Mouse (Mus musculus): ENCODE results near the gene Smdt1.
A peak's percentile ranks its signal among the peaks of the same experiment; 100 is the strongest.
"Not testable (repeated sequence)": the region's sequence is repeated elsewhere in the genome, so short reads cannot be mapped to it uniquely, and the experiment has no call there.

Gene Smdt1

DNA sequence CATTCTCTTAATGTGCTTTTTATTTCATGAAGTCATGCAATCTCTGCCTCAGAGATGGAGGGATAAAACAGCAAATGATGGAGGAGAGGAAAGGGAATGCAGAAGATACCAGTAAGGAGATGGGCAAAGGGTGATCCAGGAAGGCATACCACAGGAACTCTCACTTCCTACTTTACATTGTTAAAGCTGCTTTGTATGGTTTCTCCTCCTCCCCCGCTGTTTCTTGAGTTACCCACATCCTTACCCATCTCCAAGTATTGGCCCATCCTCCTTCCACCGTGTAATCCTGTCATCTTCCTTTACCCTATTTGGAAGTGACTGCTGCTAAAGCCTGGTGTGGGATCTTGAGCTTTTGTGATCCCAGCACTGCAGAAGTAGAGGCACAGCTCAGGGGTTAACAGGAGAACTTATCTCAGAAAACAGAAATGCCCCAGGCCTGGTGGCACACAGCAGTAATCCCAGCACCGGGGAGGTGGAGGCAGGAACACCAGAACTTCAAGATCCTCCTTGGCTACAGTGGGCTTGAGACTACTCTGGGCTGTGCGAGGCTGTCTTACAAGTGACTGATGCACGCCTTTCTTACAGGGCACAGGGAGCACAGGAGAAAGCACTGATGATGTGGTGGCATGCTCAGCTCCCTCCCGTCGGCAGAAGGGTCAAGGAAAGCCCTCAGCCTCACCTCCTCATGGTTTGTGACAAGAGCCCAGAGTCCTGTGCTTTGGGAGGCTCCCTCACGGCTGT lies 9.7 kb downstream of the Smdt1 start:
- Histone ChIP-seq H3K27me3 (ENCODE audit: control insufficient read depth, insufficient read depth, low read length, poor library complexity, severe bottlenecking) (no peaks in the 10 kb centered on the region), H3K36me3 (ENCODE audit: control insufficient read depth, insufficient read depth, low read length, poor library complexity, severe bottlenecking) (peaks cover 11% of the 10 kb centered on the region)
- no peak for DNase-seq (ENCODE audit: low read depth, low spot score)

DNA sequence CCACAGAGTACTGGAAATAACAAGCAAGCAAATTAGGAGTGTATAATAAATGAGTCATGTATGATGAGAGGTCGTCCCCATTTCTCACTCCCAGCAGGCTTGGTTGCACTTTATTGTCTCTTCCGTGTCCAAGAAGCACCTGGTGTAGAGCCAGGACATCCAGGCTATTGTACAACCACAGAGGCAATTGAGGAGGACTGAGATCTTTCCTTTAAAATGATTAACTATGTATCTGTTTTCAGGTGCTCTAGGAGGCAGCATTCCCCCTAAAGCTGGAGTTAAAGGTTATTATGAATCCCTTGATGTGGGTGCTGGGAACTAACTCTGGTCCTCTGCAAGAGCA lies 10.2 kb downstream of the Smdt1 start:
- Histone ChIP-seq H3K36me3 (ENCODE audit: control insufficient read depth, insufficient read depth, low read length, poor library complexity, severe bottlenecking) (peaks cover 11% of the 10 kb centered on the region), H3K27me3 (ENCODE audit: control insufficient read depth, insufficient read depth, low read length, poor library complexity, severe bottlenecking) (no peaks in the 10 kb centered on the region)
- no peak for DNase-seq (ENCODE audit: low read depth, low spot score)

DNA sequence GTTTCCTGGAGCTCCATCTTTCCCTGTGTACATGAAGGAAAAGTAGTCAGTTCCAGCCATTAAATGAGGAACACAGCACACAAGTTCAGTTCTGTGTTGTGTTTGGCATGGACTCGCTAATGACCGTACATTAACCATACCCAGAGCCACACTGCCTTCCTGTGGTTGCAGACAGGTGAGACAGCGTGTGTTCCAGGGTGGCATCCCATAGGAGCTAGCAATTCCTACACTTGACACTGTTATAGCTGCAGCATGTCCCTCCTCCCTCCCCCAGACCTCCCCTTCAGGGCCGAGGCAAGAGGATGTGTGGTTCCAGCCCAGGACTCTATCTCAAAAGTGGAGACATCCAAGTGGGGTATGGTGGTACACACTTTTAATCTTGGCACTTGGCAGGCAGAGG lies 11.6 kb downstream of the Smdt1 start:
- no peak for DNase-seq (ENCODE audit: low read depth, low spot score)
- Histone ChIP-seq H3K36me3 (ENCODE audit: control insufficient read depth, insufficient read depth, low read length, poor library complexity, severe bottlenecking) (peaks cover 11% of the 10 kb centered on the region), H3K27me3 (ENCODE audit: control insufficient read depth, insufficient read depth, low read length, poor library complexity, severe bottlenecking) (no peaks in the 10 kb centered on the region)

DNA sequence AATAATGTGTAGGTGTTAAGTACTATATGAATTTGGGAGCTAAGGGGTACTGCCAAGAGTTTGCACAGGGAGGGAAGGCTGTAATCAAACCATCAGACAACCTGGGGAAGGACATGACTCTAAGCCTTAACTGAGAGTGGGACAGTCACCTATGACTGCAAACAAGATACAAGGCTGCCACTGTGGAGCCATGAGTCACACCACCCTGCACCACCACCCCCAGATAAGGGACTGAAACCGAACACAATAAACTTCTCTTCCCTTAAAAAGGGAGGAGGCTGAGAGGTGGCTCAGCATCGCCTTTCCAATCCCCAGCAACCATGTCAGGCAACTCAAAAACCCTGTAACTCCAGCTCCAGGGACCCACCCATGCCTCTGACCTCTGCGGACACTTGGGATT lies 12.7 kb downstream of the Smdt1 start:
- H3K27me3 ChIP-seq (ENCODE audit: control insufficient read depth, insufficient read depth, low read length, poor library complexity, severe bottlenecking): no peaks in the 10 kb centered on the region
- peaks cover 11% of the 10 kb centered on the region for H3K36me3 ChIP-seq (ENCODE audit: control insufficient read depth, insufficient read depth, low read length, poor library complexity, severe bottlenecking)
- no peak for DNase-seq (ENCODE audit: low read depth, low spot score)

DNA sequence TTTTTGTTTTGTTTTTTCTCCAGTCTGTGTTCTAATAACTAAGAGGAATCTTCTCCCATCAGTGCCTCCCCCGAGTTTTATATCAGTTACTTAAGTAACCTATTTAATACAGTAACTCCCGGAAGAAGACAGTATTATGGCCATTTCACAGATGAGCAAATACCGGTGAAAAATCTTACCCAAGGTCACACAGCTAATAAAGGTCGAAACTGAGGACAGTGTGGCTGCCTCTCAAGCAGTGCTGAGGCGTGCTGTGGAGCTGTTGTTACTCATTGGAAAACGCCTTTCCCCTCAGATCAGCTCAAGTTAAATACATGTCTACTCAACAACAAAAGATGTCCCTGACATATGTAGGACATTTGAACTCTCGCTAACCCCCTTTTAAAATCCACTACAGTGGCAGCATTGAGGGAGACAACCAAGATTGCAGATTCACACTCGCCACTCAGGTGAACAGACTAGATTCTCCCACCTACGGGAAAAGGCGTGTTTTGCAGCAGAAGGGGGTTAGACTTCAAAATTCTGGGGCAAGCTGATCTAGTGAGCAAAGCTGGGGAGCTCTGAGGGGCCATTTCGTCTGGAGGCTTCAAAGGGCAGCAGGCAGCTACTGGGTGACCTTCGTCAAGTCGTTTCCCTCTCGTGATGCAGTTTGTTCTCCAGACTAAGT lies 14.5 kb downstream of the Smdt1 start:
- no peak for DNase-seq (ENCODE audit: low read depth, low spot score)
- no peaks in the 10 kb centered on the region for H3K27me3 ChIP-seq (ENCODE audit: control insufficient read depth, insufficient read depth, low read length, poor library complexity, severe bottlenecking)
- H3K36me3 ChIP-seq (ENCODE audit: control insufficient read depth, insufficient read depth, low read length, poor library complexity, severe bottlenecking): peaks cover 11% of the 10 kb centered on the region

DNA sequence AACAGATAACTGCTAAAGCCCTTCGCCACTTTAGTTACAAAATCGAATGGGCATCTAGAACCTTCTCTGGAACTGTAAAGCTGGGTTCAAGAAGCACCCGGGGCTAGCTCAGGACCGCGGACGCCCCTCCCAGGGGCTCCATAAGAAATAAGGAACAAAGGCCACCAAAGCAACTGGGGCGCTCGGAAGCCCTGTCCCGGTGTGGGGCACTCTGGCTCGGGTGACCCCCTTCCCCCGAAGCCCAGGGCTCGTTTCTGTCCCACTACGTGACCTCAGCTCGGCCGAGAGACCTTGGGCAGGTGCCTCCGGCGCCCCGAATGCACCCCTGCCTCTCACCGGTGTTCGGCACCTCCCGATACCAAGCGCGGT lies 15.0 kb downstream of the Smdt1 start:
- H3K36me3 ChIP-seq (ENCODE audit: control insufficient read depth, insufficient read depth, low read length, poor library complexity, severe bottlenecking): peaks cover 11% of the 10 kb centered on the region
- H3K27me3 ChIP-seq (ENCODE audit: control insufficient read depth, insufficient read depth, low read length, poor library complexity, severe bottlenecking): no peaks in the 10 kb centered on the region
- DNase-seq (ENCODE audit: low read depth, low spot score): no peak

DNA sequence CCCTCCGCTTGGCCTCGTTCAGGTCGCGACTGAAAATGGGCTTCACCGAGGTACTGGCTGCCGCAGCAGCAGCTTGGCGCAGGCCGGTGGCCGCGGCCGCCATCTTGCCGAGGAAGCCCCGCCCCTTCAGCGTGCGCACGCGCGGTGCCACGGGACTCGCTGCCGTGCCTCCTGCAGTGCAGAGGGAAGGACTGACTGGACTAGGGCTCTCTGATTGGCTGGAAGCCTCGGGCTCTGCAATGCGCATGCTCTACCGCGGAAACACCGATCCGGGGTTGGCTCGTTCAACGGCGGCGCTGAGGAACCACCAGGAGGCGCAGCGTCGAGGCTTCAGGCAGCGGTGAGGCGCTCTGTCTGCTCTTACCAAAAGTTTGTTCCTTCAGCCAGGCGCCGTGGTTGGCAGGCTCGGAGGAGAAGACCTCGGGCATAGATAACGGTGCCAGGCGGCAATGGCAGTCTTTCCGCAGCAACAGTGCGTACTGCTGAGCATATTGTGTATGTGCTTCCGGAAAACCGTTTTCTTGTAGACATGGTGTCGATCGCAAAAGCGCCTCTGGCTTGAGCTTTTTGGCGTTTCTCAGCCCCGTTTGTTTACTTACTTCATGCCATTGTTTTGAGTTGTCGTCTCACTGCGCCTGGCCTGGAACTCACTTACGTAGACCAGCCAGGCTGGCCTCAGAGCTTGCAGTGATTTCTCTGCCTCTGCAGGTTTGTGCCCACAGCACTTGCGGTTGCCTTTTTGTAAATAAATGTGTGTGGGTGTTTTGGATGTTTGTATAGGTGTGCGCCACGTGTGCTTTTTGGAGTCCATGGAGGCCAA lies 15.6 kb downstream of the Smdt1 start, which contains the start of gene Ndufa6:
Gene Ndufa6 (minus strand): TSS at position 197 of the 820 bp plus-strand sequence.
- peak; percentile 100 for DNase-seq (ENCODE audit: low read depth, low spot score)
- Histone ChIP-seq H3K27me3 (ENCODE audit: control insufficient read depth, insufficient read depth, low read length, poor library complexity, severe bottlenecking) (no peaks in the 10 kb centered on the region), H3K36me3 (ENCODE audit: control insufficient read depth, insufficient read depth, low read length, poor library complexity, severe bottlenecking) (peaks cover 9% of the 10 kb centered on the region)

DNA sequence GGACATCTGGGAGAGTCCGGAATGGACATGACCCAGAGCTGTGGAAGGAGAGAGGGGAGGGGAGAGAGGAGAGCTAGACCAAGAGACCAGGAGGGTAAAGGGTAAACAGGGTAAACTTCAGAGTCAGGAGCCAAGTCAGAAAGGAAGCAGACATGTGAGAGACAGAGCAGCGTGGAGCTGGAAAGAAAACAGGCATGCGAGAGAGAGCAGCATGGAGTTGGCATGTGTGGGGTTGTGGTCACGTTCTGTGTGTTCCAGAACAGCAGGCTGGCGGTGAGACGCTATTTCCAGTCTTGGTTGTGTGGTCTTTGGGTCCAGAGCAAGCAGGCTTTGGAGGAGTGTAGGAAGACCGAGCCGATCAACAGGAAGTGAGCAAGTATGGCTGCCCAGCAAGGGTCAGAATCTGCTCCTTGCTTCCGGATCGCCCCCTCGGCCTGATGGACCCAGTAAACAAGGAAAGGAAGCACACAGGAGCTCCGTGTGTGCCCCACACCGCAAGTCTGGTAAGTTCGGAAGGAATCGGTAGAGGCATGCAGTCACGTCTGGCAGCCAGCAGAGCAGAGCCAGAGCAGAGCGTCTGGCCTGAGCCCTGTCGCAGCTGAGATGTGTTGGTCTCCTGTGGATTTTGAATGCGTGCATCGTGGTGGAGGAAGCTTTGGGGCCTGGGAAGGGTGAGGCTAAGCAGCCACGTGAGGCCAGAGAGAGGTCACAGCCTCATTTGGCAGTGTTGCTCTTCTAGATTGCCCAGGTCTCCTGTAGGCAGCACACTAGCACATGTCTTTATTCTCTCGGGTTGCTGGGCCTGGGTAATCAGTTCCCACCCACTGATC lies 19.9 kb downstream of the Smdt1 start:
- Histone ChIP-seq H3K36me3 (ENCODE audit: control insufficient read depth, insufficient read depth, low read length, poor library complexity, severe bottlenecking) (no peaks in the 10 kb centered on the region), H3K27me3 (ENCODE audit: control insufficient read depth, insufficient read depth, low read length, poor library complexity, severe bottlenecking) (no peaks in the 10 kb centered on the region)
- no peak for DNase-seq (ENCODE audit: low read depth, low spot score)

DNA sequence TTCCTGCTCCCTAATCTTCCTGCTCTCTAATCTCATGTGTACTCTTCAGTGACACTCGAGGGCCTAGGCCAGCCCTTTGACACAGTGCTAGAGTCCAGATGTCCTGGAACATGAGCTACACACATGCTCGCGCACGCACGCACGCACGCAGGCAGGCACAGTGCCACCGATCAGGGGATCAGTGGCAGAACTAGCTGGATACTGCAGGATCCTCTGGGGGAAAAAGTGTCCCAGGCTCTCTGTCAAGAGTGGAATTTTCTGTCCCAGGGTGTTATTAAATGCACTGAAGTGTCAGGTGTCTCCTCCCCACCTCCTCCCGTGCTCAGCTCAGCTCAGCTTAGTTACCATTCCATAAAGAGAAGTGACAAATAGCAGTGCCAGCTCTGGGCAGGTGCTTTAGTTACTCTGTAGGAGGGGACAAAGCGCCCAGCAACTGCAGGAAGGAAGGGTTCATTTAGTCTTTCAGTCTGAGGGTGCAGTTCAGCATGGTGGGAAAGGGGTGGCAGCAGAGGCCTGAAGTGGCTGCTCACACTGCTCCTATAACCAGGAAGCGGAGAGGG lies 22.8 kb downstream of the Smdt1 start:
- DNase-seq (ENCODE audit: low read depth, low spot score): no peak

DNA sequence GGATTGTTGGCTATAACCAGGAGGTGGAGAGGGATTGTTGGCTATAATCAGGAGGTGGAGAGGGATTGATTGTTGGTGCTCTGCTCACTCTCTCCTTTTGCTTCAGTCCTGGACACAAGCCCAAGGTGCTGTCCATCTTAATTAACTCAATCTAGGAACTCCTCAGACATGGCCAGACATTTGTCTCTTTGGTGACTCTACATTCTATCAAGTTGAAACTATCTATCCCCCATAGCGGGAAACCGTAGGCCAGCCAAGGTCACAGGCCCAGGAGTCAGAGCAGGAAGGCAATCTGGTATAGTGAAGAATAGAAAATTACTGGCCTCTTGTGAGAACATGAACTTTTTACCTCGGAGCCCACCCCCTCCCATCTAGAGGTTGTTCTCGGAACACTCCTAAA lies 23.5 kb downstream of the Smdt1 start:
- Histone ChIP-seq H3K27me3 (ENCODE audit: control insufficient read depth, insufficient read depth, low read length, poor library complexity, severe bottlenecking) (no peaks in the 10 kb centered on the region), H3K36me3 (ENCODE audit: control insufficient read depth, insufficient read depth, low read length, poor library complexity, severe bottlenecking) (no peaks in the 10 kb centered on the region)
- DNase-seq (ENCODE audit: low read depth, low spot score): no peak

More for the DNA sequence above, 22.8 kb downstream of the Smdt1 start:
- no peaks in the 10 kb centered on the region for H3K36me3 ChIP-seq (ENCODE audit: control insufficient read depth, insufficient read depth, low read length, poor library complexity, severe bottlenecking)
- H3K27me3 ChIP-seq (ENCODE audit: control insufficient read depth, insufficient read depth, low read length, poor library complexity, severe bottlenecking): no peaks in the 10 kb centered on the region

DNA sequence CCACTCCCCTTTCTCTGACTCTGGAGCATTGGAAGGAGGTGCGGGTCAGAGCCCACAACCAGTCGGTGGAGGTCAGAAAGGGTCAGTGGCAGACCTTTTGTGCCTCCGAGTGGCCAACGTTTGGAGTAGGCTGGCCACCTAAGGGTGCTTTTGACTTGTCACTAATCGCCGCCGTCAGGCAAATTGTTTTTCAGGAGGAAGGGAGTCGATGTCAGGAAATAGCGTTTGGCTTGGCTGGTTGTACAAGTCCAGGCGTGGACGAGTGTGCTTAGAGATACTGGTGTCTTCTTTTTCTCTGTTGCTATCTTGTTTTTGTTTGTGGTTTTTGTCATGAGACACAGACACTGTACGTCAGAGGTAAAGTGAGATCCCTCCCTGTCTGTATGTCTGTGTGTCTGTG lies 25.0 kb downstream of the Smdt1 start:
- DNase-seq (ENCODE audit: low read depth, low spot score); H3K27me3 ChIP-seq (ENCODE audit: control insufficient read depth, insufficient read depth, low read length, poor library complexity, severe bottlenecking); H3K36me3 ChIP-seq (ENCODE audit: control insufficient read depth, insufficient read depth, low read length, poor library complexity, severe bottlenecking): not testable (repeated sequence)

DNA sequence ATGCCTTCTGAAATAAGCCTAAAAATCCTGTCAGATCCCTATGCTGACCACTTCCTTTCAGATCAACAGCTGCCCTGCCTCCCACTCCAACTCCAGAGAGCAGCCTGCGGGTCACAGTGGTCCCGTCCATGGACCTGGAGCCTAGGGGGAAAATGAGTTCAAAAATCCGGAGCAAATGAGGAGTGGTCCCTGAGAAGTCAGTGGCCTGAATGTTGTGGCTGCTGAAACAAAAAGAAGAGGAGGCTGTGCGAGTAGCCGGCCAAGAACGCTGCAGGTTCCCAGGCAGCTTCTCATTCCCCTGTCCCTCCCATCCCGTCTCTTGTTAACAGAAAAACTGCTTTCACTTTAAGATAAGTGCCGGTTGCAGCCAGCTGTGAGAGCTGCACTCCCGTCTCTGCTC lies 25.8 kb downstream of the Smdt1 start:
- H3K27me3 ChIP-seq (ENCODE audit: control insufficient read depth, insufficient read depth, low read length, poor library complexity, severe bottlenecking); H3K36me3 ChIP-seq (ENCODE audit: control insufficient read depth, insufficient read depth, low read length, poor library complexity, severe bottlenecking); DNase-seq (ENCODE audit: low read depth, low spot score): not testable (repeated sequence)

DNA sequence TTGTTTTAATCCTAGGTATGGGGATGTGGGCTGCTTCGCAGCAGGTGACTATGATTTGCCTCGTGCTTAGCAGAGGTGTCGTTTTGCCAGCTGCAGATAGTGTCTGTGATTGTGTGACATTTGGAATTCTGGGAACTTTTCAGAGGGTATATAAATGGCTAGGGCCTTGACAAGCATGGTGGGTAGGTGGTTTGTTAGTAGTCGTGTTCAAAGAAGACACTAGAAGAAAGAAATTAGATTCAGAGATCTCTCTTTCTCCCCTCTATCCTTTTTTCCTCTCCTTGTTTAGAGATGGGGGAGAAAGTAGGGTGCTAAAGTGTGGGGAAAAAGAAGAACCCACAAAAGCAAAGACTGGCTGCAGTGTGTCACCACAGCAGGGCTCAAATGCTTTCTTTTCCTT lies 29.4 kb downstream of the Smdt1 start:
- no peak for DNase-seq (ENCODE audit: low read depth, low spot score)
- Histone ChIP-seq H3K27me3 (ENCODE audit: control insufficient read depth, insufficient read depth, low read length, poor library complexity, severe bottlenecking) (no peaks in the 10 kb centered on the region), H3K36me3 (ENCODE audit: control insufficient read depth, insufficient read depth, low read length, poor library complexity, severe bottlenecking) (no peaks in the 10 kb centered on the region)

DNA sequence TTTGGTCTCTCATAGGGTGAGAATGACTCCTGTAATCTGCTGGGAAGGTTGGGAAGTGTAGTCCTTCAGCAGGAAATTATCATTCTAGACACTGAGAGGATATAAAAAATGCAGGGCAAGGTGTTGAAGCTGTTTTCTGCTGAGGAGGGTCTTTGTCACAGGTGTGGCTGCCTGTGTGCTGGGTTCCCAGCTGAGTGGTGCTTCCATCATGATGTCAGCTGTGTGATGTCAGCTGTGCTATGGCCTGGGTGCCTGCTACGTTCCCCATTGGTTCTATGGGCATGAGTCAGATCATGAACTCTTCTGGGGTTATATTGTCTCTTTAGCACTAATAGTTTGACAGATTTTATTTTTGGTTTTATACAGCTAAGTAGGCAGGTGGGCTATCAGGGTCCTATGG lies 30.1 kb downstream of the Smdt1 start:
- no peak for DNase-seq (ENCODE audit: low read depth, low spot score)
- H3K27me3 ChIP-seq (ENCODE audit: control insufficient read depth, insufficient read depth, low read length, poor library complexity, severe bottlenecking): no peaks in the 10 kb centered on the region
- H3K36me3 ChIP-seq (ENCODE audit: control insufficient read depth, insufficient read depth, low read length, poor library complexity, severe bottlenecking): no peaks in the 10 kb centered on the region

All from splenic B cell, adult 2 months (primary cell).